Mouse (Mus musculus): ENCODE measurements at regions not wholly inside any gene's neighbourhood (a gene's known extent, or its start where the extent isn't known, plus 50 kb on each side); places are given as distances from the start of the nearest gene placed in this dataset.

GRCm38 (mm10) chr6:70116811-70117210 lies 675.2 kb downstream of the Rpia start:
- no peak for TF ChIP-seq POLR2A (IDR thresholded peaks at IDR 0.05; ENCODE audit: control insufficient read depth, low read depth, low read length)
- no peak for TF ChIP-seq CTCF (IDR thresholded peaks at IDR 0.05; ENCODE audit: control insufficient read depth, insufficient read depth, insufficient replicate concordance, low read depth, low read length)

Measured in testis, adult 2 months (tissue).